Mouse (Mus musculus) stomach, postnatal 0 days (tissue): Measurements from ENCODE around the gene Acads.

Experiments
- CTCF ChIP-seq: IDR thresholded peaks from 2 replicates; pipeline ENCODE4 v1.5.1; 2016; ENCODE audit warnings: antibody characterized with exemption, low read depth, mild to moderate bottlenecking, moderate library complexity
- EP300 ChIP-seq: optimal IDR thresholded peaks from 2 replicates; pipeline ENCODE3; 2016; ENCODE audit warnings: antibody characterized with exemption

DNA sequence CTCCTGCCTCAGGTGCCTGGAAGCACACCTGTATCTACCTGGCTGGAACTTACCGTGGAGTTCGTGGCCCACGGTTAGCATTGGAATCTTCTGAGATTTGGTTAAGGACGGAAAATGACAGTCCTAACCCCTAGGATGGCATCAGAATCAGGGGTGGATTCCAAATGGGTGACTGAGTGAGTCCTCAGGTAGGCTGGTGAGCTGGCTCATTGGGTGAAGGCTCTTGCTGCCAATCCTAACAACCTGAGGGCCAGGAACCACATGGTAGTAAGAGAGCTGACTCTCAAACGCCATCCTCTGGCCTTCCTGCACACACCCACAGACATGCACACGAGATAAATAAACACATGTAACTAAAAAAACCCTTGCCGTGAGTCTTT, 47.7 kb upstream of the Acads start:
- TF ChIP-seq EP300 (no peak), CTCF (no peak)
